Mouse (Mus musculus) MEL (cell line): ENCODE results near the gene Snx29. TPM values are rescaled to one million over a fixed set of nuclear protein-coding genes. Genes with fewer than 3 reads are reported as not detected.

Experiments
- DNase-seq: peaks from one replicate; pipeline ENCODE4 v3.0.0; 2011; ENCODE audit warnings: low read depth, low spot score
- H3K27ac ChIP-seq: 2 replicates; pipeline ENCODE4 v1.5.1; 2012; ENCODE audit warnings: low read depth, mild to moderate bottlenecking, control low read depth, low read length, moderate library complexity; ENCODE audit not compliant: control insufficient read depth
- H3K27me3 ChIP-seq, 2 experiments: fragments of 150-350 bp in 1 of 2; sonication (generic) in 1 of 2; 2 replicates each; pipeline ENCODE4 v1.6.1; 2012; ENCODE audit warnings: low read length in 2 of 2, mild to moderate bottlenecking in 2 of 2, improper control_type of control experiment in 1 of 2, moderate library complexity in 1 of 2; ENCODE audit not compliant: insufficient read depth in 2 of 2, control insufficient read depth in 1 of 2
- H3K36me3 ChIP-seq, 2 experiments: 2 replicates each; pipeline ENCODE4 v1.6.1; 2012 to 2014; ENCODE audit warnings: low read length in 2 of 2, improper control_type of control experiment in 1 of 2, inconsistent platforms in 1 of 2, mild to moderate bottlenecking in 1 of 2; ENCODE audit not compliant: insufficient read depth in 2 of 2, control insufficient read depth in 1 of 2
- H3K4me1 ChIP-seq, 2 experiments: fragments of 150-350 bp in 1 of 2; sonication (generic) in 1 of 2; 2 replicates each; pipeline ENCODE4 v1.6.1; 2012; ENCODE audit warnings: low read length in 2 of 2, improper control_type of control experiment in 1 of 2, mild to moderate bottlenecking in 1 of 2; ENCODE audit not compliant: insufficient read depth in 2 of 2, control insufficient read depth in 1 of 2
- H3K4me3 ChIP-seq, 2 experiments: fragments of 150-350 bp in 1 of 2; sonication (generic) in 1 of 2; 2 replicates each; pipeline ENCODE4 v1.5.1; 2012; ENCODE audit warnings: low read depth in 2 of 2, low read length in 2 of 2, mild to moderate bottlenecking in 2 of 2, moderate library complexity in 2 of 2, control low read depth in 1 of 2, improper control_type of control experiment in 1 of 2; ENCODE audit not compliant: control insufficient read depth in 1 of 2, insufficient read depth in 1 of 2
- H3K79me2 ChIP-seq: 2 replicates; pipeline ENCODE4 v1.6.1; 2012; ENCODE audit warnings: mild to moderate bottlenecking, low read length, moderate library complexity; ENCODE audit not compliant: control insufficient read depth, poor library complexity, insufficient read depth
- H3K9ac ChIP-seq: 2 replicates; pipeline ENCODE4 v1.6.1; 2012; ENCODE audit warnings: low read depth, mild to moderate bottlenecking, control low read depth, low read length, moderate library complexity; ENCODE audit not compliant: control insufficient read depth, poor library complexity, severe bottlenecking
- H3K9me3 ChIP-seq: fragments of 150-350 bp; sonication (generic); replicated peaks from 2 replicates; pipeline ENCODE4 v1.6.1; 2012; ENCODE audit warnings: mild to moderate bottlenecking, low read length, improper control_type of control experiment, moderate library complexity; ENCODE audit not compliant: insufficient read depth
- BHLHE40 ChIP-seq: IDR thresholded peaks from 2 replicates; pipeline ENCODE4 v1.6.1; 2012; ENCODE audit warnings: low read depth, mild to moderate bottlenecking, inconsistent platforms, low read length, improper control_type of control experiment, borderline replicate concordance
- CTCF ChIP-seq, 3 experiments: IDR thresholded peaks in 2 of 3; conservative IDR thresholded peaks in 1 of 3; 2 replicates each; pipeline ENCODE4 v1.5.1; 2011 to 2012; ENCODE audit warnings: low read length in 3 of 3, low read depth in 2 of 3, mild to moderate bottlenecking in 2 of 3, improper control_type of control experiment in 1 of 3, inconsistent platforms in 1 of 3, mixed read lengths in 1 of 3, moderate library complexity in 1 of 3; ENCODE audit not compliant: control insufficient read depth in 1 of 3, insufficient read depth in 1 of 3, poor library complexity in 1 of 3, severe bottlenecking in 1 of 3
- E2F4 ChIP-seq: IDR thresholded peaks from 2 replicates; pipeline ENCODE4 v1.6.1; 2011; ENCODE audit warnings: low read depth, low read length, improper control_type of control experiment, borderline replicate concordance
- EP300 ChIP-seq, 2 experiments: IDR thresholded peaks; 2 replicates each; pipeline ENCODE4 v1.6.1; 2011; ENCODE audit warnings: improper control_type of control experiment in 2 of 2, low read length in 2 of 2, low read depth in 1 of 2, mild to moderate bottlenecking in 1 of 2
- GATA1 ChIP-seq: IDR thresholded peaks from 2 replicates; pipeline ENCODE4 v1.6.1; 2011; ENCODE audit warnings: low read depth, low read length, improper control_type of control experiment
- KAT2A ChIP-seq: conservative IDR thresholded peaks from 2 replicates; pipeline ENCODE4 v1.6.1; 2012; ENCODE audit warnings: low read depth, low read length, improper control_type of control experiment, inconsistent platforms
- NRF1 ChIP-seq: IDR thresholded peaks from 2 replicates; pipeline ENCODE4 v1.6.1; 2014; ENCODE audit warnings: low read depth, mild to moderate bottlenecking, inconsistent platforms, low read length, improper control_type of control experiment, moderate library complexity; ENCODE audit not compliant: poor library complexity, insufficient read depth, severe bottlenecking
- POLR2AphosphoS2 ChIP-seq: IDR thresholded peaks from 2 replicates; pipeline ENCODE4 v1.6.1; 2011; ENCODE audit warnings: low read length, improper control_type of control experiment
- RAD21 ChIP-seq: IDR thresholded peaks from 2 replicates; pipeline ENCODE4 v1.6.1; 2011; ENCODE audit warnings: mild to moderate bottlenecking, low read depth, low read length, improper control_type of control experiment
- SIN3A ChIP-seq: IDR thresholded peaks from 2 replicates; pipeline ENCODE4 v1.6.1; 2012; ENCODE audit warnings: low read length, improper control_type of control experiment, inconsistent platforms
- TBP ChIP-seq: IDR thresholded peaks from 2 replicates; pipeline ENCODE4 v1.8.0; 2011; ENCODE audit warnings: low read depth, low read length, improper control_type of control experiment
- TCF12 ChIP-seq: IDR thresholded peaks from 2 replicates; pipeline ENCODE4 v1.6.1; 2014; ENCODE audit warnings: low read depth, mild to moderate bottlenecking, inconsistent platforms, low read length, improper control_type of control experiment, moderate library complexity
- USF2 ChIP-seq, 2 experiments: IDR thresholded peaks; 2 replicates each; pipeline ENCODE4 v1.6.1; 2011 to 2012; ENCODE audit warnings: improper control_type of control experiment in 2 of 2, low read length in 2 of 2, borderline replicate concordance in 1 of 2, inconsistent platforms in 1 of 2, low read depth in 1 of 2, mild to moderate bottlenecking in 1 of 2; ENCODE audit not compliant: insufficient read depth in 1 of 2
- ZKSCAN1 ChIP-seq: IDR thresholded peaks from 2 replicates; pipeline ENCODE4 v1.6.1; 2012; ENCODE audit warnings: low read depth, mild to moderate bottlenecking, inconsistent platforms, low read length, improper control_type of control experiment, moderate library complexity
- polyA plus RNA-seq, 2 experiments: library from polyadenylated mRNA; stranded (reverse) in 1 of 2; unstranded in 1 of 2; fragments of >175 nt in 1 of 2; fragments of >200 nt in 1 of 2; gene quantifications; 2 replicates each; pipeline versions ENCODE4 v1.2.1 to v1.2.4; 2012; ENCODE audit warnings: low replicate concordance in 2 of 2, low read depth in 1 of 2; ENCODE audit not compliant: insufficient read length in 2 of 2, insufficient read depth in 1 of 2, missing spikeins in 1 of 2
- total RNA-seq: library from RNA; depleted of rRNA; stranded (reverse); fragments of 300-350 nt; gene quantifications from 2 replicates; pipeline ENCODE4 v1.2.3, GENCODE M21; 2012

The Snx29 gene
- total and polyA plus RNA-seq, 3 experiments: 0.72 to 0.73 TPM; not detected in 1

DNA sequence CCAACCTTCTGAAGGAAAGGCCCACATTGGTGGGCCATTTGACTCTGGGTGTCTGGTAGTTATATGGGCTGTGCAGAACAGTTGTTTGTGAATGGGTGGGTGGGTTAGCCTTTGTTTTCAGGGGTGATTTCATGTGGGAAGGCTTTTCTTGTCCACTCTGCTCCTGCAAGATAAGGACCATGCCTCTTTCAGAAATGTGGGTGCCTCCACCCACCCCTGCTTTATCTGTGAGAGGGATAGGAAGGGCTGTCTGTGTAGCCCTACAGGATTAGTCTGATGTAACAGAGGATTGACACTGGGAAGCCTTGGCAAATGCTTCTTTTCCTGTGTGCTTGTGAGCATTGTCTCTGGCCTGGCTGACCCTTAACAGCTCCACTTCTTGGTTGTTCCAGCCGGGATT lies 99.5 kb downstream of the Snx29 start:
- no peaks in the 10 kb centered on the region for H3K27me3 ChIP-seq
- H3K4me3 ChIP-seq: no peak overlapping the region
- no peak overlapping the region for H3K27ac ChIP-seq
- H3K4me1 ChIP-seq: no peaks in the 10 kb centered on the region; a peak in 1 of 4 replicates
- H3K36me3 ChIP-seq: no peaks in the 10 kb centered on the region
- H3K9ac ChIP-seq: no peak overlapping the region
- DNase-seq: peak; percentile 13
- H3K79me2 ChIP-seq: no peaks in the 10 kb centered on the region
- H3K9me3 ChIP-seq: no peaks in the 10 kb centered on the region
- TF ChIP-seq EP300 (IDR thresholded peaks at IDR 0.05; ENCODE audit: low read depth in 1 of 2, low read length in 2 of 2) (peak in 1 of 2 experiments; percentile 23; a peak in 1 of 4 replicates), USF2 (IDR thresholded peaks at IDR 0.05; ENCODE audit: borderline replicate concordance in 1 of 2, insufficient read depth in 1 of 2, low read depth in 1 of 2, low read length in 2 of 2) (no peak), TBP (no peak), ZKSCAN1 (no peak), KAT2A (no peak), SIN3A (no peak), BHLHE40 (no peak), TCF12 (0 out of 2 replicates have a peak, but pooled peaks have one; percentile 22), POLR2AphosphoS2 (no peak)

DNA sequence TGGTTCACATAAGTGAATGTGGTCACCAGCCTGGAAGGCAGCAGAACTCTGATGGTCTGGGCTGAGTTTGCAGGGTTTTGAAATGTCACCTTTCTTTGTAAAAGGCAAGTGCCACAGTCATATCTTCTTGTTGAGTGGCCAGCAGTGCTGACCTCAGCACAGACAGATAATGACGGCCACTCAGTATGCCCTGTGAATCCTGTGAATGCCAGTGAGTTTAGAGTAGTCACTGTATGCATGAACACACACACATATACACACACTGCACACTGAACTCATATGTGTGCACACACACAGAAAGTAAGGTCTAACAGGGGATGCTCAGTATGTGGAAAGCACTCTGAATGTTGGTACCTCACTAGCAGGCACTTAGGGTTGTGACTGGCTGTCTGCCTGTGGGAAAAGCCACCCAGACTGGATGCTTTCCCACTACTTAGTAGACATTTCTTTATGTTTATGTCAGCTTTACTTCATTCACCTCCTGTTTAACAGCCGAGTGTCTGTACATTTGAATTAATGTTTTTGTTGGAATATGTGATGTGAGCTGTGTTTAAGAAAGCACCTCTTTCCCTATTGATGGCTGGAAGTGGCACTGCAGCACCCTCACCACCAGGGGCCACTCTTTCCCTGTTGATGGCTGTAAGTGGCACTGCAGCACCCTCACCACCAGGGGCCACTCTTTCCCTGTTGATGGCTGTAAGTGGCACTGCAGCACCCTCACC lies 100.3 kb downstream of the Snx29 start:
- Histone ChIP-seq H3K79me2 (no peaks in the 10 kb centered on the region), H3K27ac (no peak overlapping the region)
- peak; percentile 12 for DNase-seq
- TF ChIP-seq RAD21 (no peak), NRF1 (no peak), USF2 (IDR thresholded peaks at IDR 0.05; ENCODE audit: borderline replicate concordance in 1 of 2, insufficient read depth in 1 of 2, low read depth in 1 of 2, low read length in 2 of 2) (no peak), E2F4 (no peak), GATA1 (no peak), SIN3A (no peak), EP300 (IDR thresholded peaks at IDR 0.05; ENCODE audit: low read depth in 1 of 2, low read length in 2 of 2) (no peak), CTCF (IDR thresholded peaks at IDR 0.05 in 2 of 3, conservative IDR thresholded peaks at IDR 0.05 in 1 of 3; ENCODE audit: control insufficient read depth in 1 of 3, insufficient read depth in 1 of 3, low read depth in 2 of 3, low read length in 3 of 3, poor library complexity in 1 of 3, severe bottlenecking in 1 of 3) (peak in 2 of 3 experiments; percentile 26 to 32; a peak in 2 of 6 replicates)
- TF ChIP-seq, all 39 proteins: peak for 1
- no peaks in the 10 kb centered on the region; a peak in 1 of 4 replicates for H3K4me1 ChIP-seq
- no peaks in the 10 kb centered on the region for H3K36me3 ChIP-seq
- H3K9me3 ChIP-seq: no peaks in the 10 kb centered on the region
- no peaks in the 10 kb centered on the region for H3K27me3 ChIP-seq
- H3K9ac ChIP-seq: no peak overlapping the region
- H3K4me3 ChIP-seq: no peak overlapping the region
